Mouse (Mus musculus) T-cell, adult 2 months (primary cell): Measurements from ENCODE around the gene Cars2.
"Not testable (repeated sequence)": the region's sequence is repeated elsewhere in the genome, so short reads cannot be mapped to it uniquely, and the experiment has no call there.

ENCODE experiments used
- DNase-seq: peaks from one replicate; pipeline ENCODE4 v3.0.0; 2022; ENCODE audit warnings: low spot score

The Cars2 gene

DNA sequence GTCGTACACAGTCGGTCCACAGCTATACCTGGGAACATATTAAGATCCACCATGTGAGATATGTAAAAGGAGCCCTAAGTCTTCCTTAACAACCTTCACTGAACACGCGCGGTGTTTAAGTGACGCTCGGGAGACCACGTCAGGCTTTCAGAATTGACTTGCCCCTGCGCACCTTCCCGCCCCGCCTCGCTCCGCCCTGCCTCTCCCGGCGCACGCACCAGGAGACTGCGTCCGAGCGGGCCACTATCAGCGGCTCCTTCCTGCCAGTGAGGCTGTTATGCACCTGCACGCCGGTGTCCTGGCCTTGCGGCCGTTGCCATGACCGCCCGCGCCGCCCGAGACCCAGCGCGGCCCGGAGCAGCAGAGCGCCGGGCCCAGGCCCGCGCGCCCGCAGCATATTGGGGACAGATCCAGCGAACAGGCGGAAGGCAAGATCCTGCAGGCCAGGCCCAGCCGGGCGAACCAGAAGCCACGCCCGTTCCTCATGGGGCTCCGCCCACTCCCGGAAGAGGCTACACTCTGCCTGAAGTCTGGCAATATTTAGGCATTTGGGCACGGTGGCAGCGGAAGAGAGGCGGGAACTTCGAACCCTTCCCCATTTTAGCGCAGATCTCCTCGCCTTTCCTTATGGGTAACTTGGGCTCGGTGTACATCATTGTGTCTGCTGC lies at the start of gene Cars2:
Gene Cars2, minus strand, starts transcription at position 503 of the 668 bp plus-strand sequence.
- peak; percentile 90 for DNase-seq

DNA sequence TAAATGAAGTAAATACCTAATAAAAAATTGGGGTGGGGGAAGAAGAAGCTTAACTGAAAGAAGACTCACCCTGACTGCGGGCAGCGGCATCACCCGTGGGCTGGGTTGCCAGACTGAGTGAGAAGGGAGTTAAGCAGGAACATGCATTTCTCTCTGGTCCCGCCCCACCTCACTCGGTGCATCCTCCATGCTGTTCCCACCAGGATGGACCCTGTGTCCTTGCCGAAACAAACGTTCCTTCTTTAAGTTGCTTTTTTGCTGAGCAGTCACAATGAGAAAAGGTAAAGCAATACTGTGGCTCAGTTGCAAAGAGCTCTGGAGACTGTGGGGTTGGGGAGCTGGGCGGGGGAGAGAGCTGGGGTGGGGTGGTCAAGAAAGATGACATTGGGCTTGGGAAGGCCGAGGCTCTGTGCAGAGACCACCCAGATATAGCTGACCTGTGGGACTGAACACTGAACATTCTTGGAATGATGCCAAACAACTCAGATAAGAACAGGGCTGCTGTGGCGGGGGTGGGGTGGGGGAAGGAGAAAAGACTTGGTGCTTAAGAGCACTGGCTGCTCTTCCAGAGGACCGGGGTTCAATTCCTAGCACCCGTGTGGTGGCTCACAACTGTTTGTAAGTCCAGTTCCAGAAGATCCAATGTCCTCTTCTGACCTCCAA lies 42.8 kb upstream of the Cars2 start:
- no peak for DNase-seq

DNA sequence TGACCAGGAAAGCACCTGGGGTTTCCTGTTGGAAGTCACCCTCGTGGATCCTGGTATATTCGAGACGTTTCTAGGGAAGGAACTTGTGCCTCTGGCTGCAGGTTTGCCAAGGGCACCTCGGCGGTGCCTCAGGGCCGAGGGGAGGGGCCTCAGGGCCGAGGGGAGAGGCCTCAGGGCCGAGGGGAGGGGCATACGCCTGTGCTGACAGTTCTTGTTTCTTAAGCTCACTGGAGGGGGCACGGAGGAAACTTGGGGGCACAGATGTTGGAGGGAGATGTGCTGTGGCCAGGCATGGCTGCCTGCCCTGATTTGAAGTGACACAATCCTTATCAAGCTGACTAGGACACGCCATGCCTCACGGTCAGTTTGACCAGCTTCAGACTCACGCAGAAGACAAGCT lies 41.7 kb upstream of the Cars2 start:
- no peak for DNase-seq

DNA sequence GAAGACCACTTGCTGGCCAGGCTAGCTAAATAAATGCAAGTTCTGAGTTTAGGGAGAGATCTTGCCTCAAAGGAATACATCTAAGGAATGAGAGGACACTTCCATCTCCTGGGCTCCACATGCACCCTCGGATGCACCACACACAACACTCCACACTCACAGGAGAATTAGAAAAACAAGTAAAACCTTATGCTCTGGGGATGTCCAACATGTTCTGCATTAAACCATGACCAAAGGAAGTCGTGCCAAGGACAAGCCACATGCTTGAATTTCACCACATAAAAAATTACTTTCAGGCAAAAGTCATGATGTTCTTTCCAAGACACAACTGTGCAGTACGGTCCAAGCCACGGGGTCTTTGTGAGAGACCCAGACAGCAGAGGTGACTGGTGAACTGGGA lies 41.3 kb upstream of the Cars2 start:
- no peak for DNase-seq

DNA sequence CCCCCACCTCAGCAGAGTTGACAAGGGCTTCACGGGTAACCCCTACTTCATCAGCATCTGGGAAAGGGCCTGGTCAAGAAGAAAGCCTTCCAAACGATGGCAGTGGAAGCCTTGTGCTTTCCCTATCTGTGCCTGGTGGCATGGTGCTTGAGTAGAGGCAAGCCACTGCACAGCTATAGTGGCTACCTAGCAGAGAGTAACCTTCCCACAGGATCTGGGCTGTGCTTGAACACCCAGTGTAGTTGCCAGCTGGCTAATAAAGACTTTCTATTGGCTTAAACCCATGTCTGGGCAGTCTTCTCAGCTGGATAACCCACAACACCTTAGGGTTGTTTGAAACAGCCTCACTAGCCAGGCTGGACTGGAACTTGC lies 35.8 kb upstream of the Cars2 start:
- no peak for DNase-seq

DNA sequence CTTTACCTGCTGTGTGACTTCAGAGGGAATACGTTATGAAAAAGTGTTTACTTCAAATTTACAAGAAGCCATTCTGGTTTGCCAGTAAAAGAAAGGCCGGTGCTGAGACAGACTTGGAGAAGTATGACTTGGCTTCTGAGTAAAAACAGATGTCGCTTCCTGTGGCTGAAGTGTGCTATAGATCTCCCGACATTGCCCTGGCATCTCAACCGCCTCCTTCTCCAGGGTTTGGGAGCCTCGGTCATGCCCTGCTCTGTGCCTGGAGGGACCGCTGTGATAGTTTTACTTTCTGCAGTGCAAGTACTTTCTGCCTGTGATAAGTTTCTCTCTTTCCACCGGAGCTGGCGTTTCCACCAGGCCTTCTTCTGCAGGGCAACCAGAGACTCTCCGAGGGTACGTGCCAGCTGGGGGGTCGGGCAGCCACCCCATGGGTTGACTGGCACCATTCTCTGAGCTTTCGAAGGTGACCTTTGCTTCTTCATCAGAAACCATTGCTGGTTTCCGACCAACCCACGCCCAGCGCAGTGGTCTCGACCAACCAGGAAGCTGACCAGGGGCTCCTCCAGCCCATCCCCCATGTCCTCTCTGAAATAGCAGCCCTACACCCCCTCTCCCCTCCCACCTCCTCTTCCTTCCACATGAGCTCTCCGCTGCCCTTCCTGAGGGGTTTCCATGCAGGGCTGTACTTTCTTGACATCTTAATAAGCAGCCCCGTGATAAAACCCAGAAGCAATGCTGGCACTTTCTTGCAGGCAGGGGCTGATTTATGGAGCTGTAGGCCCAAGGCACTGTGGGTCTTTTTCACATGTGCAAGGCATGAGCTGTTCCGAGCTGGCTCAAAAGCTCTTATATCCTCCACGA lies 35.2 kb upstream of the Cars2 start:
- no peak for DNase-seq

DNA sequence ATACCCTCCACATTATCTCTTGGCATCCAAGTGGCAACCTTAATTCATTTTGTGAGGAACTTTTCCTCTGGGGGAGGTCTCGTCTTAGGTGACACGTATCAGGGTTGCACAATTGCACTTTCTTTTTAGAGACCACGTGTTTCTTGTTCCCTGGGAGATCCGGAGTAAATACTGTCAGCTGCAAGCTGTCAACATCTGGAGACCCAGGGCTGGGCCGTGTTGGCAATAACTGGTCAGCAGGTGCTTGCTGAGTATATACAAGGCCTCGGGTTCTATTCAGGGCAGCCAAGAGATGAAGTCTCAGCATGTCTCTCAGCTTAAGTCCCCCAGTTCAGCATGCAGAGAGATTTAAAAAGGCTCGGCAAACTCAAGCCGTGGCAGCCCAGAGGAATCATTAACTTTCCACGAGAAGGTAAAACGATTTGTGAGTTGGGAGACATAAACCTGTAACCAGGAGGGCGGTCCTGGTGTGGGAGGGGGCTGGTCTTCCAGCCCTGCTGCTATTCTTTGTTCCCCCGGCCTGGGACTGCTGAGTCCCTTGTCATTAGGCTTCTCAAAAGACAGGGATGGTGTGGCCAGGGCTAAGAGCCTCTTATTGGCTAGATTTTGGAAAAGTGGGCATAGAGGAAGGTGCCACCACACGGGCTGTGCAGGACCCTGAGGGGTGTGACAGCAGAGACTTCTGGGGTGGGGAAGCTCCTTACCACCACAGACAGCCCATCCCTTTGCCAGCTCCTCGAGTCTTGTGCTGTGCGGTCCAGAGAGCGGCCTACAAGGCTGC lies 25.2 kb upstream of the Cars2 start:
- no peak for DNase-seq

DNA sequence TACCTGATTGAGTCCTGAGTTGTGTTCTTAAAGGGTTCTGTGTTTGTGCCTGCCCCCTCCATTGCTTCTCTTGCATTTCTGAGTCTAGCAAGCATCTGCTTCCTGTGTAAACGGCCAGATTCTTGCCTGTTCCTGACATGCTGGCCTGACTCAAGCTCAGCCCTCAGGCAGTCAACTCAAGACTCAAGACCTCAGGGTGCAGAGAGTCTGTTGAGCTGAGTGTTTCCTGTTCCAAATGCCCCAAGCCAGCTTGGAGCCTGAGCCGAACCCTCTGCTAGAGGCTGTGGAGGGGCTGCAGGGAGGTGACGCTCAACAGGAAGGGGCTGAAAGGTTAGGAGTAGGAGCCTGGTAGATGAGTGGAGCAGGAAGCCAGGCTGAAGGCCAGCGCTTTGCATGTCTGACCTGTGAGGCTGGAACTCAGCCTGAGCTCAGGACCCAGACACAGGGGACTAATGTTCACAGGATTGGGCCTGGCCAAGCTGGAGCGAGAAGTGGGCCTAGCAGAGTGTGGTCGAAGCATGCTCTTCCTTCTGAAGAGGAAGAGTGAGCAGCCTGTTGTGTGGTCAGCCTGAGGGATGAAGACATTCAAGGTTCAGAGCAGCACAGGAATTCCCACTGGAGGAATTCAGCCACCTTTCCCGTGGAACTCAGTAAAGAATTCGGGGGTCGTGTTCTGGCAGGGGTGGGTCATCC lies 24.5 kb upstream of the Cars2 start:
- DNase-seq: no peak

DNA sequence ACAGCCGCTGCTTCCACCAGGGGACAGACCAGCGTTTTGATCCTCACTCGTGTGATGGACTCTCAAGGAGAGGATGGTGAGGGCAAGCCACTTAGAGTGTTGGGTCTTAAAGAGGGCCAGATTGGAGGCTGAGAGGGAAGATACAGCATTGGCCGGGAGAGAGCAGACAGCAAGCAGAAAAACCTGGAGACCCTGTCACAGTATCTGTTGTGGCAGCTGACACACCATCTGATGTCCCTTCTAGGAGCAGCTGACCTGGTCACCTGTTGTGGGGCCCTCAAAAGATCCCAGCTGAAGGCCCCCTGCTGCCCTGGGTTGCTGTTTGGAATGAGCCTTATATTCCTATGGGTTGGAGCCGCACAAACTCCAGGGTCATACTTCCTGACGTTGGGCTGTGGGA lies 21.8 kb upstream of the Cars2 start:
- DNase-seq: no peak

DNA sequence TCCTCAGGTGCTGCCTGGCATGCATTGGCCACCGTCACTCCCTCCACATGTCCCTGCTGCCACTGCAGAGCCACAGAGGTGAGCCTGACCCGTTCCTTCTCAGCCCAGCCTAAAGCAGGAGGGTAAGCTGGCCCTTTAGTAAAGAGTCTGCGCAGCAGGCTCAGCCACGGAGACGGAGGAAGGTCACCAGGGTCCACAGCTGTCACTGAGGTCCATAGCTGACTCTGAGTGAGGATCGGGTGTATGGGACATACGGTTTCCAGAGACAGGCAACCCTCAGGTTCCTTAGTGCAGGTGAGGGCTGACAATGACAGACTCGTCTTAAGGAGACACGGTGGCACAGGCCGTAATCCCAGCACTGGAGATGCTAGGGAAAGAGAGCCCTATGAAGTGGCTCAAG lies 21.4 kb upstream of the Cars2 start:
- no peak for DNase-seq

DNA sequence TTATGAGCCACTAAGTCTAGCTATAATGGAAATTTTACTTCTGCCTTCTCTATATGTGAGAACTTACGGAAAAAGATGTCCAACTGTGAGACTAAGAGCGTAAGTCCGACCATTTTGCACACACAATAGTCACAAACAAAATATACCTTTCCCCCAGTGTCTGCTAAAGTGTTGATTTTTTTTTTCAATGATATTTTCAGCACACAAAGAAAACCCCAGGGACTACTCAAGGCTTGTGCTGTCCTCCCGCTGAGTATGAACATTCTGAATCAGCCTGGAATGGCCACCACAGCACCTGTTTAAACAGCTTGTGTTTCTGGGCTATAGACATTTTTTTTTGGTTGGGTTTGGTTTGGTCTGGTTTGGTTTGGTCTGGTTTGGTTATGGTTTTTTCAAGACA lies 20.2 kb upstream of the Cars2 start:
- no peak for DNase-seq

DNA sequence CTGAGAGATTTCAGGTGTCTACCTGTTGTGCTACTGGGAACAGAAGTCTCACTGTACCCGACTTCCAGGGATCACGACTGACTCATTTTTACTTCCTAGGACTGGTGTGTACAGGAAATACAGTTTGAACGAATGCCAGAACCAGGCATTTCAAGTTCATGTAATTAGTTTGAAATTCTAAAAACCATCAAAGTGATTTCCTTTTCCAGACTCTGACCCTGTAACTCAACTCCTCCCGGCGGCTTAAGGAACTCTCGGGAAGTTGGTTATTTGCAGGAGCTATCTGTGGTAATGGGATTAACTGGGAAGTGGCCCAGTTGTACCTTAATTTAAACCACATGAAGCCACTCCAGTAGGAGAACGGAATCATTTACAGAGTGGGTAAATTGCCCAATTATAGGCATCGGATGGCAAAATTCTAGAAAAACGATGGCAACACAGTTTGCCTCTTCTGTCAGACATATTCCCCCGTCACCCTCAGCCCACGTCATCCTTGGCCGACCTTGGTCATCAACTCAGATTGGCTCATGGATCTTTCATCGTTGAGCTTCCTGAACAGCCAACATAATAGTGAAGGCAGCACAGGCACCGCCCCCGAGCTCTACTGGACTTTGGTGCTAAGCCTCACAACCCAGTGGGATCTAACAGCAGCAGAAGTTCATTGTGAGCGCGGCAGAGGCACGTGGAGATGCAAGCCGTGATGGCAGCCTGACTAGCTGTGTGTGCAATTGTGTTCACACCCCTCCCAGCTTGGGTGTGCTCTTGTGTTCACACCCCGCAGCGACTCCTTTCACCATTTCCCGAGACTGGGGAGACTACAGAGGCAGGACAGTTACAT lies 18.9 kb upstream of the Cars2 start:
- no peak for DNase-seq

DNA sequence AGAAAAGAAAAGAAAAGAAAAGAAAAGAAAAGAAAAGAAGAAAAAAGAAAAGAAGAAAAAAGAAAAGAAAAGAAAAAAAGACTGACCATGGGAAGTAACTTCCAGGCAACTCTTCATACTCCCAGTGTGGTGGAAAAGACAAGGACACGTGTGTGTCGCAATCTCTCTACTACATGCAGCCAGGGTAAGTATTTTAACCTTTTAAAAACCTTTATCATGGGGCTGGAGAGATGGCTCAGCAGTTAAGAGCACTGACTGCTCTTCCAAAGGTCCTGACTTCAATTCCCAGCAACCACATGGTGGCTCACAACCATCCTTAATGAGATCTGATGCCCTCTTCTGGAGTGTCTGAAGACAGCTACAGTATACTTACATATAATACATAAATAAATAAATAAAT lies 17.6 kb upstream of the Cars2 start:
- DNase-seq: not testable (repeated sequence)

DNA sequence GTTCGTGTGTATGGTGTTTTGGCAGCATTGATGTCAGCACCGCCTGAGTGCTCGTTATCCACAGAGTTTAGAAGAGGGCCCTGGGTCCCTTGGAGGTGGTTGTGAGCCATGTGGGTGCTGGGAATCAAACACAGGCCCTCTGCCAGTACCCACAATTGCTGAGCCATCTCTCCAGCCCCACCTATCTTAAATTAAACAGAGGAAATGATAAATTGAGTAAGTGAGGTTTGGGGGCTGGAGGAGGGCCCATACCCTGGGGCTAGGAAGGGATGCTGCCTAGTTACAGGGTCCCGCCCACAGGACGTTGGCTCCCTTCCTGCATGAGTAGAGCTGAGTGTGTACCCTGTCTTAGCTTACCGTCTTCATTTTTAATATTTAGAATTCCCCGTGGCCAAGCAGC lies 14.1 kb upstream of the Cars2 start:
- DNase-seq: no peak

DNA sequence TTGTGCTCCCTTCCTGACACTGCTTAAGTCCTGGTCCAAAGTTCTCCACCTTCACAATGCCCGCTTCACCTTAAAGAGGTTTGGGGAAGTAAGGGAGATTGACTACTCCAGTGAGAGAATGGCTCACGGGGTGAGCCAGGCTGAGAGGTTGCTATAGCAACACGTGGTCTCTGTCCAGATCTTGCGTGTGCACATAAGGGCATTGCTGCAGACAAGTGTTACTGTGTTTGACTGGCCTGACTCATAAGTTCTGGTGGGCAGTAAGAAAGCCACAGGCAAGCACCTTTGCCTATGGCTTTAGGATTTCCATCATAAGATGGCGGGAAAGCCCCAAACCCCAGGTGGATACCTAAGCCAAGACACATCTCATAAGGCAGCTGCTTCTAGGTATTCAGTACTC lies 13.7 kb upstream of the Cars2 start:
- DNase-seq: no peak

DNA sequence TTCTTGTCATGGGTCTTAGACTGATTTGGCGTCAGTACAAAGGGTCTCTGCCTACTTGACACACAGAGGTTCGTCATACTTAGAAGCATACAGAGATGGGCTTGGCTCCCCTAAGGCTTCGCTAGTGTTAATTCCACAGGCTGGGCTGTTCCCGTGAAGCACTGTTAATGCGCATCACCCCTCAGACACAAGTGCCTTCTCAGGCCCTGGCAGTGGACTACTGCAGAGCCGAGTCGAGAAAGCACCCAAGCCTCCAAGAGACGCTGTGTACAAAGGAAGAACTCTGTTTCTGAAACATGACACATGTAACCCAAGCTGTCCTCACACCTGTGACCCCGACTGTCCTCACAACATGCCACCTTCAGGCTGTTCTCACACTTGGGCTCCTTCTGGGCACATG lies 9.6 kb upstream of the Cars2 start:
- no peak for DNase-seq

DNA sequence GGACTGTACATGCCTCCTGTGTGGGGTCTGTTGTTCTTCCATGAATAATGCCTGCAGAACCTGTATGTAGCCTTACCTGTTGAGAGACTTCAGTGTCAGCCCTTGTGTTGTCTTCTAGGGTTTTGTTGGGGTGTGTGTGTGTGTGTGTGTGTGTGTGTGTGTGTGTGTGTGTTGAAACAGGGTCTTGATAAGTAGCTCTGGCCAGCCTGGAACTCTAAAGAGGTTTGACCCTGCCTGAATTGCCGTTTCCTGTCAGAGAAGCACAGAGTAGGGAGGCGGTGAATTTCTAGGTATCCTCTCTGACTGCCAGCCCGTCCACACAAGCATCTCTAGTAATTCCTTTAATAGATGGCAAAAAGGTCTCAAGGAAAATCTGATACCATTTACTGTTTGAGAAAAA lies 8.9 kb upstream of the Cars2 start:
- DNase-seq: no peak

DNA sequence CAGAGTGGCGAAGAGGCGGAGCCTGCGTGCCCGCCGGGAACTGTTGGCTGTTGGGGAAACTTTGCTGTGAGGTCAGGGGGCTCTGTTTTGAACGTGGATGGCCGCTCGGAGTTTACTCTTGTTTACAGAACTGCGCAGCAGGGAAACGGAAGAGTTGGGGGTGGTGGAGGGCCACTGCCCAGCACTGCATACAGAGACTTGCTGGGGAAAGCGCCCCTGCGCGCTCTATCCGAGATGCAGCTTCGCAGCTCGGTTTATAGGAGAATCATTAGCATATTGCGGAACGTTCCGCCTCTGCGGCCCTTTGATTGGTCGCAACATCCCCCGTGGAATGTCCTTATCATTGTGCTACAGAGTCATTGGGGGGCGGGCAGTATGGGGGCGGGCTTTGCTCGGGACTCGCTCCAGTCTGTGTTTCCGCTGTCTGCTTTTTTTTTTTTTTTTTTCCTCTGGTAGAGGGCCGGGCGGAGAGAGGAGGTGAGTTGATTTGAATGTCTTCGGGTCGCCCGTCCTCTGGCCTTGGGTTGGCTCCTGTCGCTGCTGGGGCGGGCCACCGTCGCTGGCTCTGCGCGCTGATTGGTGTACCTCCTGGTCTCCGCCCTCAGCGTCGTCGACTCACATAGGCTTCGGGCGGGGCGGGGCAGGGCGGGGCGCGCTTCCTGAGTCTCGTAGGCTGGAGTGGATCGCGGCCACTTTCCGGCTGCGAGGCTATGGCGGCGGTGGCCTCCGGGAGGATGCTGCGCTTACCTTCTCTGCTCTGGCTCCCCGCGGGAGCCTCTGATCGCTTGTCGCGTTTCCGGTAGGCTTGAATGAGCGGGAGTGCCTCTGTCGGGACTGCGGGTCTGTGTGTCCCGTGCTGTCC lies 7.4 kb upstream of the Cars2 start:
- DNase-seq: peak; percentile 97

DNA sequence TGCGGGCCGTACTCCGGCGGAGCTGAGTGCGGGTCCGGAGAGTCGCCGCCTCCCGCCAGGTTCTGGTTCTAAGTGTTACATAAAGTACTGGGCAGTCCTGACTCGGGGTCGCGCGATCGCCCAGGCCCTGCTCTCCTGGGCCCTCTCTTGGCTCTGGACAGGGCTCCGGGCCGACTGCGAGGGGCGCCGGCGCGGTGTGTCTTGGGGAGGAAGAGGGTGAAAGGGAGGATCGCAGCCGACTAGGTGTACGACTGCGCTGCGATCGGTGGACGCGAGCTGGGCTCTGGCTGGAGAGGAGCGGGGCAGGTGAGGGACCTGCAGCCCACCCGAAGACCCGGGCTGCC lies 6.8 kb upstream of the Cars2 start:
- DNase-seq: no peak
